Mouse (Mus musculus): Measurements from ENCODE around the gene Apobec2. TPM values are rescaled to one million over a fixed set of nuclear protein-coding genes. Genes with fewer than 3 reads are reported as not detected.
A peak's percentile ranks its signal among the peaks of the same experiment; 100 is the strongest.

Gene Apobec2
- polyA plus RNA-seq, 1 experiment, result not detected

GRCm38 (mm10) chr17:48427852-48428530 is 4.7 kb downstream of the Apobec2 start:
- TF ChIP-seq TAL1 (IDR thresholded peaks at IDR 0.05; ENCODE audit: low read length), result no peak
- TF ChIP-seq GATA1 (IDR thresholded peaks at IDR 0.05; ENCODE audit: low read length), result no peak
- no peaks in the 10 kb centered on the region for H3K27me3 ChIP-seq (ENCODE audit: control insufficient read depth)
- no peaks in the 10 kb centered on the region for H3K36me3 ChIP-seq (ENCODE audit: control insufficient read depth)
- no peak overlapping the region for H3K4me3 ChIP-seq (replicated peaks)
- H3K9me3 ChIP-seq (ENCODE audit: control insufficient read depth, low read length), result no peaks in the 10 kb centered on the region
- peaks cover 40% of the 10 kb centered on the region for H3K4me1 ChIP-seq (ENCODE audit: control insufficient read depth)

- Histone ChIP-seq H3K9me3 (ENCODE audit: control insufficient read depth, low read length) (no peaks in the 10 kb centered on the region), H3K27me3 (ENCODE audit: control insufficient read depth) (no peaks in the 10 kb centered on the region), H3K4me3 (replicated peaks) (no peak overlapping the region), H3K4me1 (ENCODE audit: control insufficient read depth) (peaks cover 32% of the 10 kb centered on the region), H3K36me3 (ENCODE audit: control insufficient read depth) (no peaks in the 10 kb centered on the region)
- TF ChIP-seq GATA1 (IDR thresholded peaks at IDR 0.05; ENCODE audit: low read length) (no peak), TAL1 (IDR thresholded peaks at IDR 0.05; ENCODE audit: low read length) (no peak)
Measured at GRCm38 (mm10) chr17:48426991-48427750, 5.6 kb downstream of the Apobec2 start.

GRCm38 (mm10) chr17:48425823-48426612 is 6.7 kb downstream of the Apobec2 start:
- no peak overlapping the region for H3K4me3 ChIP-seq (replicated peaks)
- peaks cover 6% of the 10 kb centered on the region for H3K36me3 ChIP-seq (ENCODE audit: control insufficient read depth)
- no peaks in the 10 kb centered on the region for H3K9me3 ChIP-seq (ENCODE audit: control insufficient read depth, low read length)
- no peak for TF ChIP-seq TAL1 (IDR thresholded peaks at IDR 0.05; ENCODE audit: low read length)
- no peak for TF ChIP-seq GATA1 (IDR thresholded peaks at IDR 0.05; ENCODE audit: low read length)
- peaks cover 26% of the 10 kb centered on the region for H3K4me1 ChIP-seq (ENCODE audit: control insufficient read depth)
- H3K27me3 ChIP-seq (ENCODE audit: control insufficient read depth), result no peaks in the 10 kb centered on the region

GRCm38 (mm10) chr17:48424237-48424636 is 8.5 kb downstream of the Apobec2 start:
- H3K27me3 ChIP-seq (ENCODE audit: control insufficient read depth), result no peaks in the 10 kb centered on the region
- no peak overlapping the region for H3K4me3 ChIP-seq (replicated peaks)
- H3K9me3 ChIP-seq (ENCODE audit: control insufficient read depth, low read length), result no peaks in the 10 kb centered on the region
- TF ChIP-seq TAL1 (IDR thresholded peaks at IDR 0.05; ENCODE audit: low read length) (no peak), GATA1 (IDR thresholded peaks at IDR 0.05; ENCODE audit: low read length) (no peak)
- H3K4me1 ChIP-seq (ENCODE audit: control insufficient read depth), result peaks cover 26% of the 10 kb centered on the region
- peaks cover 17% of the 10 kb centered on the region for H3K36me3 ChIP-seq (ENCODE audit: control insufficient read depth)

GRCm38 (mm10) chr17:48419571-48419970 is 13.2 kb downstream of the Apobec2 start:
- Histone ChIP-seq H3K9me3 (ENCODE audit: control insufficient read depth, low read length) (no peaks in the 10 kb centered on the region), H3K4me3 (replicated peaks) (no peak overlapping the region), H3K36me3 (ENCODE audit: control insufficient read depth) (peaks cover 64% of the 10 kb centered on the region), H3K27me3 (ENCODE audit: control insufficient read depth) (no peaks in the 10 kb centered on the region), H3K4me1 (ENCODE audit: control insufficient read depth) (peaks cover 29% of the 10 kb centered on the region)
- TF ChIP-seq GATA1 (IDR thresholded peaks at IDR 0.05; ENCODE audit: low read length), result no peak
- no peak for TF ChIP-seq TAL1 (IDR thresholded peaks at IDR 0.05; ENCODE audit: low read length)

- no peaks in the 10 kb centered on the region for H3K9me3 ChIP-seq (ENCODE audit: control insufficient read depth, low read length)
Measured at GRCm38 (mm10) chr17:48418781-48419180, 13.9 kb downstream of the Apobec2 start.

GRCm38 (mm10) chr17:48418174-48418573 is 14.6 kb downstream of the Apobec2 start:
- Histone ChIP-seq H3K4me1 (ENCODE audit: control insufficient read depth) (peaks cover 29% of the 10 kb centered on the region), H3K36me3 (ENCODE audit: control insufficient read depth) (peaks cover 78% of the 10 kb centered on the region)
- TF ChIP-seq GATA1 (IDR thresholded peaks at IDR 0.05; ENCODE audit: low read length) (no peak), TAL1 (IDR thresholded peaks at IDR 0.05; ENCODE audit: low read length) (no peak)

More at GRCm38 (mm10) chr17:48418781-48419180, 13.9 kb downstream of the Apobec2 start:
- no peak for TF ChIP-seq GATA1 (IDR thresholded peaks at IDR 0.05; ENCODE audit: low read length)
- no peak for TF ChIP-seq TAL1 (IDR thresholded peaks at IDR 0.05; ENCODE audit: low read length)
- peaks cover 29% of the 10 kb centered on the region for H3K4me1 ChIP-seq (ENCODE audit: control insufficient read depth)
- no peaks in the 10 kb centered on the region for H3K27me3 ChIP-seq (ENCODE audit: control insufficient read depth)
- H3K4me3 ChIP-seq (replicated peaks), result no peak overlapping the region
- H3K36me3 ChIP-seq (ENCODE audit: control insufficient read depth), result peaks cover 72% of the 10 kb centered on the region

GRCm38 (mm10) chr17:48417521-48417920 is 15.2 kb downstream of the Apobec2 start:
- Histone ChIP-seq H3K9me3 (ENCODE audit: control insufficient read depth, low read length) (no peaks in the 10 kb centered on the region), H3K36me3 (ENCODE audit: control insufficient read depth) (peaks cover 84% of the 10 kb centered on the region), H3K4me1 (ENCODE audit: control insufficient read depth) (peaks cover 33% of the 10 kb centered on the region), H3K4me3 (replicated peaks) (no peak overlapping the region), H3K27me3 (ENCODE audit: control insufficient read depth) (no peaks in the 10 kb centered on the region)
- TF ChIP-seq GATA1 (IDR thresholded peaks at IDR 0.05; ENCODE audit: low read length) (no peak), TAL1 (IDR thresholded peaks at IDR 0.05; ENCODE audit: low read length) (no peak)

More at GRCm38 (mm10) chr17:48418174-48418573, 14.6 kb downstream of the Apobec2 start:
- Histone ChIP-seq H3K27me3 (ENCODE audit: control insufficient read depth) (no peaks in the 10 kb centered on the region), H3K9me3 (ENCODE audit: control insufficient read depth, low read length) (no peaks in the 10 kb centered on the region), H3K4me3 (replicated peaks) (peak overlapping the region; percentile 5)

All from erythroblast, embryonic 14.5 days (primary cell).